Mouse (Mus musculus): Measurements from ENCODE around the gene Dapk1.

DNA sequence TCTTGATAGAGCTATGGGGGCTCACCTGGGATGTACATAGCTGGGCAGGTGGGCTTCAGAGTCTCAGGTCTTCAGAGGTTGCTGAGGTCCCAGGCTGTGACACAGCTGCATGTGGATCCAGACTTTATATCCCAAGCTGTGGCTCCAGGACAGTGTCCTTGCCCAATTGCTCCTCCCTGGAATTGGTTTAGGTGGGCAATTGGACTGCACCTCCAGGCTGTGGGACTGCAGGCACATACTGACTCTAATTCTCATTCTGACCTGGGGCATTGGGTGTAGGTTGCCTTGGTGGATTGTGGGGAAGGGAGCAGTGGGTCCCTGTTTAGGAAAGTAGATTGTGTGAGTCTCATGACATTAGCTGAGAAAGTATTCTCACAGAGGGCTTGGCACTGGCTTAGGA, 184.5 kb downstream of the Dapk1 start, which contains the start of gene BC051665:
- TF ChIP-seq CTCF (IDR thresholded peaks at IDR 0.05; ENCODE audit: low read depth, low read length) = no peak
- no peak for TF ChIP-seq POLR2A (IDR thresholded peaks at IDR 0.05; ENCODE audit: insufficient read depth, low read length)

Data from ES-Bruce4 (cell line).